Mouse (Mus musculus) spleen, embryonic (tissue): ENCODE results near the gene Pdlim4.

Experiments
- CTCF ChIA-PET: fragments of 350-600 bp; sonication (Branson Sonifier 250); formaldehyde crosslinking; loops from one replicate; lab custom pipeline; 2022; lab: Charles Lee

Pdlim4 gene

DNA sequence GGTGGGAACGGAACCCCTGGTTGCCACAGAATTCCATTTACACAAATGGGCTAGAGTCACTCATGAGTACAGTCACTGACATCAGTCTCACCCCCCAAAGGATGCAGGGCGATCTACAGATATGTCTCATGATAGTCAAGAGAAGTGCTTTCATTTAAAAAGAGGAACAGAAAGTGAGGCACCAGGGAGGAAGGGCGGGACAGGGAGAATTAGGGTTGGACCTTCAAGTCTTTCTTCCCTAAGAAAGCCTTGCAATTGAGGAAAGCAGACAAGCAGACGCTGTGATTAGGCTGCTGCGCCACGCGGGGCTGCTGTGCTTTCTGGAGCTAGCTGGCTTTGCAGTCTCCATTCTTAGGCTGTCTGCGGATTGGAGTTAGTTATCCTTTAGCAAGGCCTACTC, 22.9 kb upstream of the Pdlim4 start:
- CTCF ChIA-PET: no interaction called here

DNA sequence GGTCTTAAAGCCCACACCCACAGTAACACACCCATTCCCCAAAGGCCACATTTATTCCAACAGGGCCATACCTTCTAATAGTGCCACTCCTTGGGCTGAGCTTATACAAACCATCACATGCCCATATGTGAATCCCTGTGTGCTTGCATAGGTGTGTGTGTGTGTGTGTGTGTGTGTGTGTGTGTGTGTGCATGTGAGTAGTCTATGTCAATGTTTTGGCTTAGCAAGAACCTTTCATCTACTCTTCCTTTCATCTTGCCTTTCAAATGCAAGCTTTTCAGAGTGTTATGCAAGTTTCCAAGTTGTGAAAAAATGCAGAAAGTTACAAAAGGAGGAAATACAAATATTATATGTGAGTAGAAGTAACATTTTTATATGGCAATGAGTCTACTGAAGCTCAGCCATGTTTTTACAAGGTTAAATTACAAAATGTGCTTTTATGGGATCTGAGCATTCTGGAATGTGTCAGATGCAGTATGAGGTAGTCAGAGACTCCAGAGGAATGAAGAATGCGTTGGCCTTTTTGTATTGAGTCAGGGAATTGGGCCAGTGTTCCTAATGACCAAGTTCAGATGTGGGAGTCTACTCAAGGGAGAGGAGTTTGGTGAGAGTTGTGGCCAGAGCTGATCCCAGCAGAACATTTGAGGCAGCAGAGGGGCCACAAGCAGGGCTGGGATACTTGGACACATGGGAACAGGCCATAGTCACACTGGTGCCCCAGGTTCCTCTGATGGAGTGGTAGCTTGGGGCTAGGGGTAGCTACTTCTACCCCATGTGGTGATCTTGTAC, 21.5 kb upstream of the Pdlim4 start:
- CTCF ChIA-PET: interaction anchor here (0.6 kb wide), 1 partner anchor 35 kb away, joined by 4 read pairs; no protein-coding TSS in a partner anchor

DNA sequence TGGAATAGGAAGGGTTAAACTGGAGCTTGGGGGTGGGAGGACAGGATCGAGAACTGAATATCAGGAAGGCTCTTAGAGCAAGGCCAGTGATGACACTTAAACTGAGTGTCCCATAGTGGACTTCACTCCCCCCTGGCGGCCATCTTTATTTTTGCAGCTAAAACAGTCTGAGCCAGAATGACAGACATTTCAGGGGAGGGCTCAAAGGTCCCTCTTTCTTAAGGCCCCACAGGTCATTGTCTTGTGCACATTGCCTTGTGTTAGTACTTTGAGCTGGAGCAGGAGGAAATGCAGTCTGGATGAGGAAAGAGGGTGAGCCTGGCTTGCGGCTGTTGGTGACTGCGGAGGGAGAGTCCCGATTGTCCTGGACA, 20.1 kb upstream of the Pdlim4 start:
- CTCF ChIA-PET: no interaction called here

DNA sequence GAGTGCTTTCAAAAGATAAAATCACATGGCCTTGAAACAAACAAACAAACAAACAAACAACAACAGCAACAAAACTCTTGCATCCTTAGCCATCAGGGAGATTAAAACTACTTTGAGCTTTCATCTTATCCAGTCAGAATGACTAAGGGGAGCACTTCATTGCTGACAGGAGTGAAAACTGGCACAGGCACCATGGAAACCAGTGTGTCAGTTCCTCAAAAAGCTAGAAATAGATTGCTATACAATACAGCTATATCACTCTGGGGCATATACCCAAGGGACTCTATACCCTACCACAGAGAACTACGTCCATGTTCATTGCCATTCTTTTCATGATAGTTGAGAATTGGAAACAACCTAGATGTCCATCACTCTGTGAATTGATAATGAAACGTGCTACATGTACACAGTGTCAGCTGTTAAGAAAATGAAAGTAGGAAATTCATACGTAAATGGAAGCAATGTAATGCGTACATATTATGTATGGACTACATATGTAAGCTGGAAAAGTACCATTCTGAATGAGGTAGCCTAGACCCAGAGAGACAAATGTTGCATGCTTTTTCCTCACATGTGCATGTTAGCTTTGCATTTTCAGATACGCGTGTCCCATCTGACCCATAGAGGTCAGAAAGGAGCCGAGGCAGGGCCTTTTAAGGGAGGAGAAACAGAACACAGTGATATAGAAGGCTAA, 19.6 kb upstream of the Pdlim4 start:
- CTCF ChIA-PET: interaction anchor here (0.7 kb wide), 1 partner anchor 30 kb away, joined by 6 read pairs; no protein-coding TSS in a partner anchor

DNA sequence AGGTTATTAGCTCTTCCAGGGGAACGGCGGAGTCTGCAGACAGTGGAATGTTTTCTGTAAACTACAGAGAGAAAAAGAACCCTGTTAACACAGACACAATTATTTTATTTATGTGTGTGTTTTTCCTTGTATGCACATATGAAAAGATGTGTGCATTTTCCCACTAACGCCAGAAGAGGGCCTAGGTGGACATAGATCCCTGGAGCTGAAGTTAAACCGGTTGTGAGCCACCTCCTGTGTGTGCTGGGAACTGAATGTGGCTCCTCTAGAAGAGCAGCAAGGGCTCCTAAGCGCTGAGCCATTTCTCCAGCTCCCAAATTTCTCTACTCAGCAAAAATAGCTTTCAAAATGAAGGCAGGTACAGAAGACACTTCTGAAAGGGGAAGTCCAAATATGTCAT, 17.0 kb upstream of the Pdlim4 start:
- CTCF ChIA-PET: no interaction called here

DNA sequence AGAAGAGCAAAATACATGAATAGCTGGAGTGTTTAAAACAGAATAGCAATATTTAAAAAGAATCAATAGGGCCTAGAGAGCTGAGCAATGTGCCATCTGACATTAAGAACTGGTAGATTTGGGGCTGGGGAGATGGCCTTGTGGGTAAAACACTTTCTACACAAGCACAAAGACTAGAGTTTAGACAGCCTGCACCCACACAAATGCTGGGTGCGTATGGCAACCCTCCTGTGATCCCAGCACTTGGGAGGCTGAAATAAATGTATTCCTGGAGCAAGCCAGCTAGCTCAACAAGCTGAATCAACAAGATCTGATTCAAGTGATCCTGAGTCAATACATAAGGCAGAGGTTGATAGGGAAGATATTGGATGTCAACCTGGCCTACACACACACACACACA, 16.2 kb upstream of the Pdlim4 start:
- CTCF ChIA-PET: no interaction called here

DNA sequence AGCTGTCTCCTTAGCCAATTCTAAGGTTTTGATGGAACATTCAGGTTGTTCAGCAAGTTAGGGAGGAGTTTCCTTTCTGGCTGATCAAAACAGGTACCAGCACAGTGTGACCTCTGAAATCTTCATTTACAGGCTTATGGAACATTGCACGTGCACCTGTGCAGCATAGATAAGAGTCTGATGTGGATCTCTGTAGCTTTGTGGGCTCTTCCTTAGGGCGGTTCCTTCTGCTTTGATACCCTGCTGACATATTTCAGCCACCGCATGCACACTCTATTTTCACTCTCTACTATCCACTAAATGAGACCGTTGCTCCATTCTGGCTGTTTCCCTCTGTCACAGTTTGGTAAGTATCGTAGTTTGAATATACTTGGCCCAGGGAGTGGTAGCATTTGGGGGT, 13.9 kb upstream of the Pdlim4 start:
- CTCF ChIA-PET: no interaction called here

DNA sequence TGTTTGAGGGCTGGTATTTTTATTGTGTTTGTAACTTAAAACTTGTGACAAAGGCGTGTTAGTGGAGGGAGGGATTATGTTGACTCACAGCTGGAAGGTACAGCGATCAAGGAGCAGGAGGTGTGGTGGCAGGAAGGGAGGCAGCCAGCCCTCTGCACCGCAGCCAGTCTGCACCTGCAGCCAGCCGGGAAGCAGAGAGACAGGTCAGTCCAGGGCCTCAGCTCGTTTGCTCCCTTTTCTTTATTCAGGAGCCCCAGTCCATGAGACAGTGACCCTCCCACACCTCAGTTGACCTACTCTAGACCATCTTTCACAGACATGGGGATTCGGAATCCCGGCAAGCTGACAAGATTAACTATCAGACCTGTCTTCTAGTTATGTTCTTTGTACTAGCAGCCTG, 11.6 kb upstream of the Pdlim4 start:
- CTCF ChIA-PET: no interaction called here

DNA sequence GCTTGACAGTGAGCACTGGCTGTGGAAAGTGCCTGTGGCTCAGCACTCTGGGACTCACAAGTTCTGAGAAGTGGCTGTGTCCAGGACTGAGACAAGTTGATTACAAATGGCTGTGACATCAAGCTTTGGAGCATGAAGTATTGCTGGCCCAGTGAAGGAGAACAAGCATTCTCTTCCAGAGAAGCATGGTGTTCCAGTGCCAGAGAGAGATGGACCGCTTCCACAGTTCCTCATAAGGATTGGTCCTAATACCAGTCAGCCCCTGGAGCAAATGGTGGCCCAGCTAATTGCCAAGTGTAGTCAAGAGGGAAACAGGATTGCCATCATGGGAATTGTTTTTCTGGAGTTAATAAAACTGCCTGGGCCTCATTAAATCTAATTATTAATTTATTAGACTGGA, 7.3 kb upstream of the Pdlim4 start:
- CTCF ChIA-PET: no interaction called here

DNA sequence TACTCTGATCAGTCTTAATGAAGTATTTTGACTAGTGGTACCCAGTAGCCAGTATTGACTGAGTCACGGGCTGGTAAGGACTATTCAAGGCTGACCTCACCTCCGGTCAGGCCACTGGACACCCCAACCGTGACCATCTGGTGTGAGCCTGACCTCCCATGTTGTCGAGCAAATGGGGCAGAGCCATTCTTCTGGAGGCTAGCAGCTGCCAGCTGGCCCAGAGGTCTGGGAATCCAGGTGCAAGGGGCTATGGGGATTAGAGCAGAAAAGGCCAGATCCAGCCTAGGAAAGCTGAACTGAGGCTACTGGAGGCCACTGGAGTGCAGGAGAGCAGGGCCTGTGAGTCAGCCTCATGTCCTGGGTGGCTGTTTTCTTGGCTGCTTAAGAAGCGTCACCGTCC, 6.5 kb upstream of the Pdlim4 start:
- CTCF ChIA-PET: interaction anchor here (0.6 kb wide), 1 partner anchor 183 kb away, joined by 3 read pairs; no protein-coding TSS in a partner anchor

DNA sequence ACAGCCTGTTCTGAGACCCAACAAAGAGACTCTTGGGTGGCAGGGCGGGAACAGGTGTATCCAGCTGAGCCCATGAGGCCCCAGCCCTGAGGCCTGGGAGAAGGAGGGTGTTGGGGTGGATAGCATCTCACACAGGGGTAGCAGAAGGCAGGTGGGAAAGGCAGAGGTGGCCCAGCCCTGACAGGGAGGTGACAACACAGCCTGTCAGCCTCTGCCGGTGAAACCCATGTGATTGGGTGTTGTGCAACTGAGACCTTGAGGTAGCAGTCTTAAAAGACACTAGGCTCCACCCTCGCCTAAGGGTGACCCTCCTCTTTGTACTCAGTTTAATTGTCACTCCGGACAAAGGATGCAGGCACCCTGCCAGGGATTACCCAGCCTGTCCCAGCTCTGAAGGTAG, 4.5 kb upstream of the Pdlim4 start:
- CTCF ChIA-PET: no interaction called here

DNA sequence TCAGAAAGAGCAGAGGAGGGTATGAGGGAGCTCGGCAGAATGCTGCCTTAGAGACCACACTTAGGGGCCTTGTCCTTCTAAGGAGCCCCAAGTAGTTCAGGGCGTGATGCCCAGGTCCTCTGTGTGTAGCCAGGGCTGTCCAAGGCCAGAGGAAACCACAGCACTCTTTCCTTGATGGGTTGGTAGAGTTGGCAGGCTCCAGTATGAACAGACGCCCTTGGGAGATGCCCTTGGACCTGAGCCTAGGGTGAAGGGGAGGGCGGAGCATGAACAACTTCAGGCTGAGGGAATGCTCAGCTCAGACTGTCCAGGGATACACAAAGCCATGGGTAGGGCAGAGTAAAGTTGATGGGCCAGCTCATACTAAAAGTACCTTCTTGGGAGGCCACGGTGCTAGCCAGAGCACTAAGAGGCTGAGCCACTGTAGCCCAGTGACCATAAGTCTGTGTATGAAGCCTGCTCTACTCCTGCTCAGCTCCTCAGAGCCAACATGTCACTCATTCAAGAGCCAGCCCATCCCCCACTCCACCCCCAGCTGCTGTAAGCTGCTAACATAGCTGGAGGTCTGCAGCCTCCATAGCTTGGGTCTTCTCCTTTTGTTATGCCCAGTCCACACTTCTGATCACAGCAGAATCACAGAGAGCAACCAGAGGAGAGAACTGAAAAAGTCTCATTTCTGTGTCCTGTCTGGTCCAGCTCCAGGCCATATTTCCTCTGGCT, 3.1 kb upstream of the Pdlim4 start:
- CTCF ChIA-PET: no interaction called here

DNA sequence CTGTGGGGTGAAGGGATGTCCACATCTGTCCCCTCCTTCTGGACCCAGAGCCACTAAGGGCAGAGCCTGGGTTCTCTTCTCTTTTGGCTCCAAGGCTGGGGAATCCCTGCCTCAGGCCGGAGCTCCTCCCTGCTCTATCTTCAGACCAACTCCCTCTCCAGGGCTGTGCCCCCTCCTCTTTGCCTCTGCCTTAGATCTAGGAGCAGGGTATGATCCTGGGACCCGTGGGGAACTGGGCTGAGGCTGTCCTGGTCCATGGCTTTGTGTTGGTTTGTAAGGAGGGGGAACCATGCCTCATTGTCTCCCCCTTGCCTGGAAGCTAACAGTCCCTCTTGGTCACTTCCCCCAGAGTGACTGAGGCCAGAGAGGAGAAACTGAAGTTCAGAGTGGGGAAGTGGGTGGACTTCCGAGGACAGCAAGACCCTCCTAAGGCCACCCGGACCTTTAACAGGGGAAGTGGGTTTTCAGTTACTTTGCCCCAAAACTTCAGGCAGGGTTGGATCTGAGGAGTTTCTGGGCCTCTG, 756 bp downstream of the Pdlim4 start:
- CTCF ChIA-PET: no interaction called here

DNA sequence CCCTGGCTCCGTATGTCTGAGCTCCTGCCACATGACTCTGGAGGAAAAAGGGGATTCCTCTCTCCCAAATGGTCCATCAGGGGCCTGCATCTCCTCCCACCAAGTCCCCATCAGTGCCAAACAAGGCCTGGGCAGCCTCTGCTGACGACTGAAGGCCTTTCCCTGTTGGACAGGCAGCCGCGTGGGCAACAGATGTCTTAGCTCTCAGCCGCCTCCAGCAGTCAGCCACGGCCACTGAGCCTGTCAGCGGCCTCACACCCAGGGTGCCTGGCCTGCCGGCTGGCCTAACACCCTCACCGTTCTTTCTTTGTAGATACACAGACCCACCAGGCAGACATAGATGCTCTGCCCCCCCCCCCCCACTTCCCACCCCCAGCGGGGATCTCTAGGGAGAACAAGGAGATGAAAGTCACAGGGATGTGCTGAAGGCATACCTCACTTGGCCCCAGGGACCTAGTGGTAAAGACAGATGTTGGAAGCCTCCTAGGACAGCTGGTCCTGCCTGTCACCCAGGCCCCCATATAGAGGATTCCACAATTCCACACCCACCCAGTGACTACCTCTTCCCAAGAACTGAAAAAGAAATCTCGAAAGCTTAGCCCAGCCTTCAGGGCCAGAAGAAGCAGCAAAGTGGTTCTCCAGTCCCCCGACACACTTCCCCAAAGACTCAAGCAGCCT, 1.4 kb downstream of the Pdlim4 start:
- CTCF ChIA-PET: no interaction called here

DNA sequence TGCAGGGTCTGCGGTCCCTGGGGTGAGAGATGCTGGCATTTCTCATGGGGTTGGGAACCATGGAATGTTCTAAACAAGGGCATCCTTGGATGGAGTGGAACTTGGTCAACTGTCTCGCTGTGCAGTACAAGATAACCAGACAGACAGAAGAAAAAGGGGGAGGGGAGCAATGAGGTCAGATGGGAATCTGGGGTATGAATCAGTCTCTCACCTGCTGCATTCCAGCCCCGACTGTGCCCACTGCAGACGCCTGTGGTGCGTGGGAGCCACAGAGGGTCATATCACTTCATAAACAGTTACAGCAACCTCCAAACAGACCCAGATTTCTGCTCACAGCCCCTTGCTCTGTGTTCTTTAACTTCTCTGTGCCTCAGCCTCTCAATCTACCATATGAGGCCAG, 2.4 kb downstream of the Pdlim4 start:
- CTCF ChIA-PET: no interaction called here

DNA sequence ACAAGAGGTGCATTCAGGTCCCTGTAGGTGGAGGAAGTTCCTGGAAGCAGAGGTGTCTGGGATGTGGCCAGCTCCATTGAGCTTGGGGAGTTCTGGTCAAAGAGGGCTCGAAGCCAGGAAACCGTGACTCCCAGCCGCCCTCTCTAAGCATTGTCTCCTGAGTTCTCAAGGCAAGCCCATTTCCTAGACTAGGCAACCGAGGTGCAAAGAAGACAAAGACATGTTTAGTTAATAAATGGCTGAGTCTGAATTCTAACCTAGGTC, 3.0 kb downstream of the Pdlim4 start:
- CTCF ChIA-PET: no interaction called here

DNA sequence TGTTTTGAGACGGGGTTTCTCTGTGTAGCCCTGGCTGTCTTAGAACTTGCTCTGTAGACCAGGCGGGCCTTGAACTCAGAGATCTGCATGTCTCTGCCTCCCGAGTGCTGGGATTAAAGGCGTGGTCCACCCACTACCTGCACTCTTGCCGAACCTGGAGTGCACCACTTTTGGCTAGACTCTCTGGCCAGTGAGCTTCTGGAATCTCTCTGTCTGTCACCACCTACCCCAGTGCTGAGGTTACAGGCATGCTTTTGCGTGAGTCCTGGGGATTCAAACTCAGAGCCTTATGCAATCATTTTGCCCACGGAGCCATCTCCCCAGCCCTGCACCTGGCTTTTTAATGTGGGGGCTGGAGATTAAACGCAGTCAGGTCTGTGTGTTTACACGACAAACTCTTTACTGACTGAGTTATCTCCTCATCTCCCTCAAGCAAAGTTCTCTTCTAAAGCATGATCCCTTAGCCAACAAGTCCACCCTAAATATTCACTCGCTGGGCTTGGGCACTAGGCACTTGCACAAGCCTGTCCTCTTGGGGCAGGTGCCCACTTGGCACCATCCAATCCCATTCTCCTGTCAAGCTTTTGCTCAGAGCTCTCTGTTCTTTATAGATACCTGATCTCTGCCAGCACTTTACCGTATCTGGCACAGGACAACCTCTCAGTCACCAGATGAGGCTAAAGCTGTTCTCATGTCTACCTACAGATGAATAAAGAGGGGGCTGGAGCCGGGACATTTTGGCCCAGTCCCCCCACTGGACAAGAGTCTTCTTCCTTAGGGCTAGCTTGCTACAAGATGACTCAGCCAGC, 3.5 kb downstream of the Pdlim4 start:
- CTCF ChIA-PET: no interaction called here

DNA sequence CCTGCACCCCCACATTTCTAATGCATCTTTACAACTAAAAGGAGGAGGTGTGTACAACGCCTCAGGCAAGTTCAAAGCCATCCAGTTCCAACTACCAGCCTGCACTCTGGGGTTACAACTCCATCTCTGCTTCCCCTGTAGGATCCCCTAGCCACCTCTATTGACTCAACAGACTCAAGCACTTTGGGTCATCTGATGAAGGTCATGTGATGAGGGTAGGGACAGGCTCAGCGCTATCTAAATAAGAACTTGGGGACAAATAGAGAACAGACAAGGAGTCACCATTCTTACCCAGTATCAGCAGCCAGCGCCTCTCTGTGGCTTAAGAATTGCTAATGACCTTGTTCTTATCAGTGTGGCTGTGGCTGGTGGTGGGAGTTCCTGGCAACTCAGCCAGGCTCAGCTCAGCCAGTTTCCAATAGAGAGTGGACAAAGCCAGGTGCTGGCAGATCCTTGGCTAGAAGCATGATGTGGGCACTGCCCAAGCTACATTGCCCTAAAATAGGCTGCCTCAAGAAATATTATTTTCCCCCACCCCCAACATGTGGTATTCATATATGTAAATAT, 4.3 kb downstream of the Pdlim4 start:
- CTCF ChIA-PET: no interaction called here

DNA sequence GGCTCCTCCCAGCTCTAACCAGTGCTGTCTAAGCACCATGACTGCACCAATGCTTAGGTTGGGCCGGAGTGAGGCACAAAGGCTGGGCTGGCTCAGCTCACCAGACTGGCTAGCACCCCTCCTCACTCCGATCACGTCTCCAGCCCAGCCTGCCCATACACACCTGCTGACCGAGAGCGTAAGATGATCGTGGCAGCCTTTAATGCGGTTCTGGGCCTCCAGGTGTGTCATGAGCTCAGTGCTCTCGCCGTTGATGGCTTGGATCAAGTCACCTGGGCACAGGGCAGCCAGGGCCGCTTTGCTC, 5.4 kb downstream of the Pdlim4 start:
- CTCF ChIA-PET: no interaction called here

DNA sequence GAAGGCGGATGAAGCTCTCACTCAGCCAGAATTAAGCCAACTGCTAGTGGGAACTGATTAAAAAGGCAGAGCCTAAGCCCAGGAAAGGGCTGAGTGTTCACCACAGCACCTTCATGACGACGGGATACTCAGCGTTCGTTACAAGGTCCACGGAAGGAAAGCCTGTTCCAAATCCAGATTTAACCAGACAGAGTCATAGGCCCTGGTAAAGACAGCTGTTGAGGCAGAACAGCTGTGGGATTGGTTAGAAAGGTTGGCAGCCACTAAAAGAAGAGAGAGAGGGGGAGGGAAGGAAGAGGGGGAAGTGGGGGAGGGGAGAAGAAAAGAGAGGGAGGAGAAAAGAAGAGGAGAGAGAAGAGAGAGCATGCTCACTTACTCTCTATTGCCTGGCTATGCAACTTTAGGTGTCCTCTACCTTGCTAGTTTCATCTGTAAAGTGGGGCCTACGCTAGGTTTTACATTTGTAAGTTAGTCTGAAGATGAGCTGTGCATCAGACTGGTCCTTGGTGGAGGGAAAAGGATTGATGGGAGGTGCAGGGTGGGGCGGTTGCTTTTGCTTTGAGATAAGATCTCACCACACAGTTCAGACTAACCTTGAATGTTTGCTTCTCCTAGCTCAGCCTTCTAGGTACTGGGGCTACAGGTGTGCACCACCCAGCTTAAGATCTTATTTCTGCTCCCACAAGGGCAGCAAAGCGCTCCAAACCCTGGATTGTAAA, 5.9 kb downstream of the Pdlim4 start:
- CTCF ChIA-PET: no interaction called here
